Mouse (Mus musculus) lung, embryonic 15.5 days (tissue): Measurements from ENCODE around the gene Rsbn1. TPM values are rescaled to one million over a fixed set of nuclear protein-coding genes. Genes with fewer than 3 reads are reported as not detected.

Experiments
- ATAC-seq: fragments of 200-750 bp; cut with Nextera tagmentation; 2 replicates; pipeline ENCODE4 v1.8.0; 2017; ENCODE audit warnings: moderate number of reproducible peaks, borderline replicate concordance; ENCODE audit not compliant: low FRiP score, low TSS enrichment; ENCODE audit errors: extremely low read depth
- H3K27ac ChIP-seq: fragments of 300-500 bp; sonication (generic); 2 replicates; pipeline ENCODE4 v1.5.1; 2015; ENCODE audit warnings: moderate library complexity, mild to moderate bottlenecking, inconsistent platforms
- H3K27me3 ChIP-seq: fragments of 300-500 bp; sonication (generic); 2 replicates; pipeline ENCODE4 v1.6.1; 2015; ENCODE audit warnings: inconsistent platforms
- H3K36me3 ChIP-seq: fragments of 300-500 bp; sonication (generic); 2 replicates; pipeline ENCODE4 v1.6.1; 2015; ENCODE audit warnings: inconsistent platforms
- H3K4me1 ChIP-seq: fragments of 300-500 bp; sonication (generic); 2 replicates; pipeline ENCODE4 v1.6.1; 2015; ENCODE audit warnings: inconsistent platforms
- H3K4me2 ChIP-seq: fragments of 300-500 bp; sonication (generic); 2 replicates; pipeline ENCODE4 v1.6.1; 2015; ENCODE audit warnings: inconsistent platforms, mild to moderate bottlenecking, moderate library complexity
- H3K4me3 ChIP-seq: fragments of 300-500 bp; sonication (generic); 2 replicates; pipeline ENCODE4 v1.5.1; 2015; ENCODE audit warnings: mild to moderate bottlenecking, inconsistent platforms
- H3K9ac ChIP-seq: fragments of 300-500 bp; sonication (generic); 2 replicates; pipeline ENCODE4 v1.6.1; 2015; ENCODE audit warnings: inconsistent platforms
- H3K9me3 ChIP-seq: fragments of 300-500 bp; sonication (generic); 2 replicates; pipeline ENCODE4 v1.6.1; 2016; ENCODE audit warnings: inconsistent platforms
- WGBS: fragments of 180-500 bp; shearing (Covaris S2); methylation state at CpG from one replicate; pipeline ENCODE4 v1.1.7; 2015; 5-methylcytosine and 5-hydroxymethylcytosine counted together
- polyA plus RNA-seq: library from polyadenylated mRNA; unstranded; fragments of >200 nt; fragmentation: Nextera tagmentation; extraction: Ambion mirVana; gene quantifications from 2 replicates; pipeline ENCODE4 v1.2.1, GENCODE M21; 2015

The Rsbn1 gene
- polyA plus RNA-seq, 1 experiment from 2014 or later, result 10.2 TPM

- Histone ChIP-seq H3K27me3 (no peaks in the 10 kb centered on the region), H3K4me1 (peaks cover 10% of the 10 kb centered on the region), H3K36me3 (no peaks in the 10 kb centered on the region), H3K27ac (peak overlapping the region; percentile 91), H3K9me3 (no peaks in the 10 kb centered on the region), H3K4me2 (peak overlapping the region; percentile 64), H3K4me3 (peak overlapping the region; percentile 92), H3K9ac (peak overlapping the region; percentile 39)
- WGBS, result 7% methylated on average over 11 of the region's 11 CpGs
- no peak for ATAC-seq
Measured at GRCm38 (mm10) chr3:103913451-103913961, 414 bp upstream of the Rsbn1 start.

DNA sequence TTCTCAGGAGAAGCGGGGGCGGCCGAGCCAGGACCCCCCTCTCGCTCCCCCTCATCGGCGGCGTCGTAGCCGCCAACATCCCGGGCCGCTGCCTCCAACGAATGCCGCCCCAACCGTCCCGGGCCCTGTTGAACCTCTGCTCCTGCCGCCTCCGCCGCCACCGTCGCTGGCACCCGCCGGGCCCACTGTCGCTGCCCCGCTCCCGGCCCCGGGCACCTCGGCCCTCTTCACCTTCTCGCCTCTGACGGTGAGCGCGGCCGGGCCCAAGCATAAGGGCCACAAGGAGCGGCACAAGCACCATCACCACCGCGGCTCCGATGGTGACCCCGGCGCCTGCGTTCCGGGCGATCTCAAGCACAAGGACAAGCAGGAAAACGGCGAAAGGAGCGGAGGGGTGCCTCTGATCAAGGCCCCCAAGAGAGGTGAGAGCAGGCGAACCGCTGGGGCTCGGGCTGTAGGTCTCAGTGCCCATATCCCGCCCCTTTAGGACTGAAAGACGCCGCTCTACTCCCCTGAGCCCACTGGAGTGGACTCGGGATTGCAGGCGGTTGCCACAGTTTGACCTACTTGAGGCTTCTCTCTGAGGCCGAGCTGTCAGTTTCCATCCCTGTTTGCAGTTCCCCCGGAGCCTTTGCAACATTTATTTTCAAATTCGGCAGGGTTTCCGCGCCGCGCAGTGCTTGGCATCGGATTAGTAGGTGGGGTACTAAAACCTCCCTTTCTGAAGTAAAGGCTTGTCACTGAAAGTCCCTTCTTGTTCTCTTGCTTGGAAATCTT is 1.0 kb downstream of the Rsbn1 start:
- no peaks in the 10 kb centered on the region for H3K36me3 ChIP-seq
- peak; percentile 53 for ATAC-seq
- peak overlapping the region; percentile 92 for H3K4me3 ChIP-seq
- no peaks in the 10 kb centered on the region for H3K27me3 ChIP-seq
- WGBS, result under 1% methylated on average over 45 of the region's 60 CpGs
- H3K4me2 ChIP-seq, result peak overlapping the region; percentile 67
- peak overlapping the region; percentile 91 for H3K9ac ChIP-seq
- peak overlapping the region; percentile 91 for H3K27ac ChIP-seq
- H3K9me3 ChIP-seq, result no peaks in the 10 kb centered on the region
- peaks cover 12% of the 10 kb centered on the region for H3K4me1 ChIP-seq

DNA sequence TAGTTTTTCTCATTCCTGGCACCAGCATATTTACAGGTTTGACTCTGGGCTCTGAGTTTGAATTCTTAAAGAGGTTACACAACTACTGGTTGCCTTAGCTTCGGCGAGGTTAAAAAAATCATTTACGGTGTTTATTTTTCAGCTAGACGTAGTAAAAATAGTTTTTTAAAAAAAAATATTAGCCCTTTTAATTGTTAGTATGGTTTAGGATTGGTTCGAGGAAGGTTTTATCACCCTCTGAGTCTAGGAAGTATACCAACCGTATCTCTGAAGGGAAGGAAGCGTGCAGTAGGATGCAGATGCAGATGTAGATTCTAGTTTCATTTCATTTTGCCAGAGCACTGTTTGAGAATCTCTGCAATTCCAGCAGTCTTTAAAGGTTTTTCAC is 1.6 kb downstream of the Rsbn1 start:
- no peaks in the 10 kb centered on the region for H3K36me3 ChIP-seq
- no peak for ATAC-seq
- no peaks in the 10 kb centered on the region for H3K9me3 ChIP-seq
- 2% methylated on average over 7 of the region's 7 CpGs for WGBS
- peak overlapping the region; percentile 67 for H3K4me2 ChIP-seq
- no peaks in the 10 kb centered on the region for H3K27me3 ChIP-seq
- peak overlapping the region; percentile 92 for H3K4me3 ChIP-seq
- H3K27ac ChIP-seq, result no peak overlapping the region
- peaks cover 14% of the 10 kb centered on the region for H3K4me1 ChIP-seq
- H3K9ac ChIP-seq, result peak overlapping the region; percentile 91

DNA sequence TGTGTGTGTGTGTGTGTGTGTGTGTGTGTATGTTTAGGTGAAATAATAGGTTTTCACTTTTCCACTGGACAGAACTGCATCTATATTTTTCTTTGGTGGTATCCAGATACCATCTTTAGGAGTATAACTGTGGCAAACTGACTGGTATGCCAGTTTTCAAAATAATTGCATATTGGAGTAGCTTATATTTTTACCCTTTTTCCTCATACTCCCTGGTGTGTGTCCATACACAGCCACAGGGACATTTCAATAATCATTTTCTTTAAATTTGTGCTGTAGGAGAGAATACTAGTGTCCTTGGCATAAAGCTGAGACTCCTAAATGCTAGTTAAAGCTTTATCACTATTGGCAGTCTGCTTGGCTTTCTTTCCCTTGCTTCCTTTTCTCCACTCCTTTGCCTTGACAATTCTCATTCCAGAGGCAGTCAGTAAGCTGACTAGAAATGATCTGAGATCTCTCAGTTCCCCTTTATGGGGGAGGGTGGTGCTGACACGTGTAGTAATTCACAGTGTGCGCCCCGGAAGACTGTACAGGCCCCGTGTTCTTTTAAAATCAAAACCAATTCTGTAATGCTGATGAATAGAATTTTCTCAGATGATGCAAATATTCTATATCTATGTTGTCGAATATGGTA is 2.4 kb downstream of the Rsbn1 start:
- Histone ChIP-seq H3K27me3 (no peaks in the 10 kb centered on the region), H3K9ac (no peak overlapping the region; the same call in none of the 2 replicates), H3K4me1 (peaks cover 14% of the 10 kb centered on the region), H3K4me2 (peak overlapping the region; percentile 67), H3K9me3 (no peaks in the 10 kb centered on the region), H3K27ac (no peak overlapping the region), H3K36me3 (no peaks in the 10 kb centered on the region), H3K4me3 (peak overlapping the region; percentile 92)
- no peak for ATAC-seq
- 32% methylated on average over 5 of the region's 5 CpGs for WGBS

DNA sequence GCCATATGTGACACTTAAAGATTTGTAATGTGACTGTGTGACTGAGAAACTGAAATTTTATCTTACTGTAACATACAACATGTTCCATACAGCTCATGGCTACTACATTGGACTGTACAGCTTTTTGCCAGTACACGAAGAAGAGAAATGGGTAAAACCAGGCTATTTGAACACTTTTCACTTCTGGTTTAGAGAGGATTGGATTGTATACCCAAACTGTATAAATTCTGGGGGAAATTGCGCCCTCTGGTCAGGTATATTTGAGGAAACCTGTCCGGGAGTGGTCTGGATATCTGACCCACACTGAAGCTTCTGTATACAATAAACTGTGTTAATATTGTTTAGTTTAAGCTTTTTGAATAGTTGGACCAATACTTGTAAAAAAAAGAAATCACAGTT is 2.9 kb downstream of the Rsbn1 start:
- no peaks in the 10 kb centered on the region for H3K27me3 ChIP-seq
- H3K4me2 ChIP-seq, result peak overlapping the region; percentile 67
- no peak overlapping the region for H3K27ac ChIP-seq
- ATAC-seq, result no peak
- no peaks in the 10 kb centered on the region for H3K36me3 ChIP-seq
- H3K4me3 ChIP-seq, result peak overlapping the region; percentile 92
- no peaks in the 10 kb centered on the region for H3K9me3 ChIP-seq
- 44% methylated on average over 3 of the region's 3 CpGs for WGBS
- peaks cover 14% of the 10 kb centered on the region for H3K4me1 ChIP-seq
- no peak overlapping the region; the same call in 1 of the 2 replicates for H3K9ac ChIP-seq

- WGBS, result 100% methylated on average over 1 of the region's 1 CpGs
- Histone ChIP-seq H3K36me3 (no peaks in the 10 kb centered on the region), H3K27me3 (no peaks in the 10 kb centered on the region), H3K9me3 (no peaks in the 10 kb centered on the region), H3K27ac (no peak overlapping the region), H3K4me3 (no peak overlapping the region), H3K4me2 (no peak overlapping the region), H3K9ac (no peak overlapping the region), H3K4me1 (peaks cover 30% of the 10 kb centered on the region)
- no peak for ATAC-seq
Measured at GRCm38 (mm10) chr3:103920094-103920493, 6.2 kb downstream of the Rsbn1 start.

DNA sequence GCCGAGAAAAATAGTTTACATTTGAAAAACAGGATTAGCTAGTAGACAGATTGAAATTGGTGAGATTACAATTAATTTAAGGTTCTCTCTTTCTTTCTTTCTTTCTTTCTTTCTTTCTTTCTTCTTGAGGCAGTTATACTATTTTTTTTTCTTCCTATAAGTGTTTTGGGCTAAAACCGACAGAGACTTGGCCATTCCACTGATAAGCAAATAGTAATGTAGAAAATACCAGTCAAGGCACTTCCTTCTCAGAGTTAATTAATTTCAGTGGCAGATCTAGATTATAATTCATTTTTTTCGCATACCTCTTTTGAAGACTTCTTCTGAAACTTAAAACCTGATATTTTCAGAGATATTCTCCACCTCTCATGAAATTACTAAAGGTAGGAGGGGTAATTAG is 11.4 kb downstream of the Rsbn1 start:
- Histone ChIP-seq H3K4me2 (no peak overlapping the region), H3K4me3 (no peak overlapping the region), H3K27me3 (no peaks in the 10 kb centered on the region), H3K9ac (no peak overlapping the region), H3K9me3 (no peaks in the 10 kb centered on the region), H3K36me3 (0 out of 2 replicates have a peak, but pooled peaks cover 3% of the 10 kb centered on the region), H3K4me1 (peaks cover 15% of the 10 kb centered on the region), H3K27ac (no peak overlapping the region)
- ATAC-seq, result no peak
- WGBS, result 40% methylated on average over 3 of the region's 3 CpGs

DNA sequence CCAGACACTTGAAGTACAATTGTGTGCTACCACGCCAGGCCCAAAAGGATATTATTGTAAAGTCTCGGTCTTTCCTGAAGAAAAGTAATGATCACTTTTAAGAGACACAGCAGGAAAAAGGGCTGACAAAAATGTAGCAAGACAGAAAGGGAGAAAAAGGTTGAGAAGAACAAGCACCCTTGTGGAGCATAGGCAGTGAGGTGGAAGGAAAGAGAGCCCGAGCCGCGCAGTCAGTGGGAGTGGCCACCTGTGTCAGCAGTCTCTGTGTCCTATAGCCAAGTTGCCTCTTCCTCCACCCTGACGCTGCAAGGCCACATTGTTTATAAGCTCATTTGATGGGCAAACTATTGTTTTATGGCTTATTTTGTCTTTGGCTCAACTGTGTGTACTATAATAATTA is 13.6 kb downstream of the Rsbn1 start:
- H3K4me2 ChIP-seq, result no peak overlapping the region
- no peaks in the 10 kb centered on the region for H3K9me3 ChIP-seq
- no peak overlapping the region for H3K9ac ChIP-seq
- H3K27ac ChIP-seq, result no peak overlapping the region
- no peak overlapping the region for H3K4me3 ChIP-seq
- 61% methylated on average over 6 of the region's 6 CpGs for WGBS
- H3K4me1 ChIP-seq, result peaks cover 12% of the 10 kb centered on the region
- no peaks in the 10 kb centered on the region for H3K27me3 ChIP-seq
- ATAC-seq, result no peak
- peaks cover 12% of the 10 kb centered on the region; the same call in 1 of the 2 replicates for H3K36me3 ChIP-seq

- H3K9ac ChIP-seq, result no peak overlapping the region
- no peaks in the 10 kb centered on the region for H3K27me3 ChIP-seq
- H3K4me2 ChIP-seq, result no peak overlapping the region
- WGBS, result 62% methylated on average over 1 of the region's 1 CpGs
- H3K27ac ChIP-seq, result no peak overlapping the region
- H3K4me1 ChIP-seq, result no peaks in the 10 kb centered on the region
- peak; percentile 79; the same call in 1 of the 2 replicates for ATAC-seq
- no peaks in the 10 kb centered on the region for H3K9me3 ChIP-seq
- no peaks in the 10 kb centered on the region for H3K36me3 ChIP-seq
- H3K4me3 ChIP-seq, result no peak overlapping the region
Measured at GRCm38 (mm10) chr3:103944794-103945562, 31.1 kb downstream of the Rsbn1 start.

DNA sequence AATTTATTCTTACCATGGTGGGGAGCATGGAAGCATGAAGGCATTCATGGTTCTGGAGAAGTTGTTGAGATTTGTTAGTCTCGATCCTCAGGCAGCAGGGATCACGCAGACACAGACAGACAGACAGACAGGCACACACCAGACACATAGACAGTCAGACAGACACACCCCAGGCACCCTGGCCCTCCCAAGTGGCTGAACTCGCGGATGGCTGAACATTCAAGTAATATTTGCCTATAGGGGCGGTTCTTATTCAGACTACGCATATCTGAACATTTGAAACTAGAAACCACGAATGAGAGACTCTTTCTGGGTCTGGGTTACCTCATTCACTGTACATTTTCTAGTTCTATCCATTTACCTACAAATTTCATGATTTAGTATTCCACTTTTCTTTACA is 34.7 kb downstream of the Rsbn1 start:
- Histone ChIP-seq H3K27me3 (no peaks in the 10 kb centered on the region), H3K27ac (no peak overlapping the region), H3K4me1 (no peaks in the 10 kb centered on the region), H3K36me3 (no peaks in the 10 kb centered on the region), H3K9me3 (no peaks in the 10 kb centered on the region), H3K4me3 (no peak overlapping the region), H3K9ac (no peak overlapping the region), H3K4me2 (no peak overlapping the region)
- ATAC-seq, result no peak
- WGBS, result 77% methylated on average over 7 of the region's 7 CpGs

DNA sequence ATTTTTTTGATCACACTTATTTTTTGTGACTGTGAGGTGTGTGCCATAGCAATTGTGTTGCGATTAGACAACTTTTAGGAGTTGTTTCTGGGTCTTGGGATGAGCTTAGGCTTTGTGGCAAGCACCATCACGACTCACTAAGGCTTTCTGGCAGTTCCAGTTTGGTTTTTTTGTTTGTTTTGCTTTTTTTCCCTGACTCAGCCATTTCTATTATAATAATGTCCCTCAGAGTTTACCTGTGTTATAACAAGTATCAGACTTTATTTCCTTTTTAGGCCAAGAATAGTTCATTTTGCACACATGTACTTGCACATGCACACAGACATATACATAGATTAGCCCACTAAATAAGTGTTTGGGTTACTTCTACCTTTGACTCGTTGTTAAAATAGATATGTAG is 46.7 kb downstream of the Rsbn1 start:
- H3K36me3 ChIP-seq, result peaks cover 32% of the 10 kb centered on the region; the same call in 1 of the 2 replicates
- no peak overlapping the region for H3K9ac ChIP-seq
- H3K27me3 ChIP-seq, result no peaks in the 10 kb centered on the region
- no peak for ATAC-seq
- no peak overlapping the region for H3K27ac ChIP-seq
- no peak overlapping the region for H3K4me2 ChIP-seq
- H3K9me3 ChIP-seq, result no peaks in the 10 kb centered on the region
- H3K4me3 ChIP-seq, result no peak overlapping the region
- no peaks in the 10 kb centered on the region for H3K4me1 ChIP-seq
- WGBS, result 83% methylated on average over 3 of the region's 3 CpGs
